Mouse (Mus musculus) testis, adult 2 months (tissue): ENCODE data around the gene Zcchc7.

ENCODE experiments used
- CTCF ChIP-seq: fragments of 200-500 bp; IDR thresholded peaks from 2 replicates; pipeline ENCODE4 v1.5.1; 2012; ENCODE audit warnings: low read depth, mild to moderate bottlenecking, inconsistent platforms, low read length, moderate library complexity; ENCODE audit not compliant: control insufficient read depth, insufficient read depth, insufficient replicate concordance
- POLR2A ChIP-seq: fragments of 200-500 bp; IDR thresholded peaks from 2 replicates; pipeline ENCODE4 v1.6.1; 2012; ENCODE audit warnings: low read depth, mild to moderate bottlenecking, inconsistent platforms, low read length, moderate library complexity; ENCODE audit not compliant: control insufficient read depth

GRCm38 (mm10) chr4:44713554-44714051 is 42.1 kb upstream of the Zcchc7 start:
- TF ChIP-seq POLR2A: no peak
- no peak for TF ChIP-seq CTCF
